Mouse (Mus musculus) neutrophil, adult 5-6 weeks (primary cell): ENCODE measurements at regions not wholly inside any gene's neighbourhood (a gene's known extent, or its start where the extent isn't known, plus 50 kb on each side); places are given as distances from the start of the nearest gene placed in this dataset.

Experiments
- ATAC-seq: fragments of 151-379, 151-347 bp; 2 replicates; pipeline ENCODE4 v1.8.0; 2017; ENCODE audit warnings: mild to moderate bottlenecking, moderate TSS enrichment; ENCODE audit not compliant: insufficient number of reproducible peaks, poor library complexity, low FRiP score, severe bottlenecking; ENCODE audit errors: extremely low read depth

- ATAC-seq: no peak
Observed at GRCm38 (mm10) chrX:11803239-11803638, 356.9 kb downstream of the Bcor start.

- no peak for ATAC-seq
Observed at GRCm38 (mm10) chrX:11806896-11807252, 353.3 kb downstream of the Bcor start.

GRCm38 (mm10) chrX:11807253-11807882 lies 352.8 kb downstream of the Bcor start:
- ATAC-seq: no peak

- no peak for ATAC-seq
Observed at GRCm38 (mm10) chrX:11807883-11808262, 352.3 kb downstream of the Bcor start.

GRCm38 (mm10) chrX:11808911-11809310 lies 351.2 kb downstream of the Bcor start:
- no peak for ATAC-seq

- no peak for ATAC-seq
Observed at GRCm38 (mm10) chrX:11814861-11815260, 345.3 kb downstream of the Bcor start.

- ATAC-seq: no peak
Observed at GRCm38 (mm10) chrX:11815864-11816263, 344.3 kb downstream of the Bcor start.

GRCm38 (mm10) chrX:11818634-11819033 lies 341.5 kb downstream of the Bcor start:
- ATAC-seq: no peak

GRCm38 (mm10) chrX:11821165-11821564 lies 339.0 kb downstream of the Bcor start:
- no peak for ATAC-seq

GRCm38 (mm10) chrX:11821880-11822768 lies 338.0 kb downstream of the Bcor start:
- ATAC-seq: no peak

- no peak for ATAC-seq
Observed at GRCm38 (mm10) chrX:11825948-11826347, 334.2 kb downstream of the Bcor start.

GRCm38 (mm10) chrX:11826737-11827408 lies 333.3 kb downstream of the Bcor start:
- ATAC-seq: no peak

GRCm38 (mm10) chrX:11829411-11830002 lies 330.6 kb downstream of the Bcor start:
- no peak for ATAC-seq

GRCm38 (mm10) chrX:11837566-11837965 lies 322.6 kb downstream of the Bcor start:
- no peak for ATAC-seq

GRCm38 (mm10) chrX:11839665-11840245 lies 320.4 kb downstream of the Bcor start:
- ATAC-seq: no peak

- no peak for ATAC-seq
Observed at GRCm38 (mm10) chrX:11840319-11841035, 319.7 kb downstream of the Bcor start.

- ATAC-seq: no peak
Observed at GRCm38 (mm10) chrX:11845566-11845965, 314.6 kb downstream of the Bcor start.

GRCm38 (mm10) chrX:11855910-11856309 lies 304.2 kb downstream of the Bcor start:
- no peak for ATAC-seq

GRCm38 (mm10) chrX:11859396-11859795 lies 300.8 kb downstream of the Bcor start:
- no peak for ATAC-seq
